Mouse (Mus musculus): ENCODE results near the gene Ctrl. TPM values are rescaled to one million over a fixed set of nuclear protein-coding genes. Genes with fewer than 3 reads are reported as not detected.

Gene Ctrl
- total RNA-seq, 4 experiments from 2014 or later, result not detected

GRCm38 (mm10) chr8:105938306-105938669 lies 4.6 kb upstream of the Ctrl start, which contains the start of gene Psmb10:
Gene Psmb10 (minus strand): TSS chr8:105938444.
- DNase-seq (ENCODE audit: low spot score in 2 of 2), result no peak

- DNase-seq (ENCODE audit: low spot score in 2 of 2), result no peak
These were observed 4.0 kb upstream of the Ctrl start for GRCm38 (mm10) chr8:105937496-105938305.

- DNase-seq (ENCODE audit: low spot score in 2 of 2), result peak; percentile 79 to 85
These were observed 3.3 kb upstream of the Ctrl start for GRCm38 (mm10) chr8:105936866-105937475.

- no peak for DNase-seq (ENCODE audit: low spot score in 2 of 2)
These were observed 2.4 kb upstream of the Ctrl start for GRCm38 (mm10) chr8:105935863-105936603.

- no peak for DNase-seq (ENCODE audit: low spot score in 2 of 2)
These were observed 1.4 kb upstream of the Ctrl start for GRCm38 (mm10) chr8:105935105-105935504.

- DNase-seq (ENCODE audit: low spot score in 2 of 2), result no peak
These were observed 1.1 kb downstream of the Ctrl start for GRCm38 (mm10) chr8:105932525-105932924.

GRCm38 (mm10) chr8:105931271-105931670 lies 2.4 kb downstream of the Ctrl start:
- DNase-seq (ENCODE audit: low spot score in 2 of 2), result no peak

GRCm38 (mm10) chr8:105930602-105931001 lies 3.1 kb downstream of the Ctrl start:
- DNase-seq (ENCODE audit: low spot score in 2 of 2), result peak; percentile 65 to 67

GRCm38 (mm10) chr8:105925123-105925522 lies 8.5 kb downstream of the Ctrl start:
- no peak for DNase-seq (ENCODE audit: low spot score in 2 of 2)

- DNase-seq (ENCODE audit: low spot score in 2 of 2), result no peak
These were observed 14.3 kb downstream of the Ctrl start for GRCm38 (mm10) chr8:105919390-105919789.

GRCm38 (mm10) chr8:105900941-105901616 lies 32.6 kb downstream of the Ctrl start:
- DNase-seq (ENCODE audit: low spot score in 2 of 2), result no peak

GRCm38 (mm10) chr8:105900180-105900940 lies 33.3 kb downstream of the Ctrl start, which contains the start of gene Pskh1:
Gene Pskh1 (plus strand): TSS chr8:105900441.
- DNase-seq (ENCODE audit: low spot score in 2 of 2), result peak; percentile 78 to 86

GRCm38 (mm10) chr8:105897801-105898480 lies 35.7 kb downstream of the Ctrl start:
- DNase-seq (ENCODE audit: low spot score in 2 of 2), result no peak

- DNase-seq (ENCODE audit: low spot score in 2 of 2), result peak; percentile 40 to 61
These were observed 40.3 kb downstream of the Ctrl start, which contains the start of gene Nrn1l for GRCm38 (mm10) chr8:105893339-105893738. Gene Nrn1l (plus strand): TSS chr8:105893567.

- no peak for DNase-seq (ENCODE audit: low spot score in 2 of 2)
These were observed 41.2 kb downstream of the Ctrl start for GRCm38 (mm10) chr8:105892432-105892831.

- DNase-seq (ENCODE audit: low spot score in 2 of 2), result peak; percentile 22 to 53
These were observed 42.8 kb downstream of the Ctrl start for GRCm38 (mm10) chr8:105890870-105891269.

- no peak for DNase-seq (ENCODE audit: low spot score in 2 of 2)
These were observed 43.8 kb downstream of the Ctrl start for GRCm38 (mm10) chr8:105889756-105890465.
